Comparison of ENCODE assay signal across 8 mouse cellular contexts in genomic region chr3:89715207-89715966, GRCm38 (mm10). TPM values are rescaled to one million over a fixed set of nuclear protein-coding genes. Genes with fewer than 3 reads are reported as not detected.
DNase-seq lines count a peak whose midpoint lies in the region; ATAC-seq and TF ChIP-seq lines count a peak whose summit lies in the region.

No protein-coding gene starts in this region.

- DNase-seq in urinary bladder, adult 2 months (ENCODE audit: low spot score): peak; percentile 45
- no peak for DNase-seq in urinary bladder, postnatal 10 days (ENCODE audit: low spot score)
- peak; percentile 67 for DNase-seq in cerebellum, adult 8-10 months
- DNase-seq in gastrocnemius, adult 2 months: peak; percentile 39
- DNase-seq in liver, embryonic 11.5 days (ENCODE audit: low spot score): peak; percentile 52
- DNase-seq in ovary, adult 18-20 months (ENCODE audit: low spot score): no peak

- intact Hi-C loops in gastrocnemius, adult 2 months (cut with DNase I): loop anchor here (2.0 kb wide), 2 partner anchors 15 to 57 kb away; partner anchors contain the start of gene Ube2q1

- no peaks in the 10 kb centered on the region for H3K36me3 ChIP-seq in hindbrain, embryonic 16.5 days (ENCODE audit: control insufficient read depth, insufficient read depth, low read length)
- H3K36me3 ChIP-seq in liver, embryonic 11.5 days (ENCODE audit: control insufficient read depth, insufficient read depth, low read length): no peaks in the 10 kb centered on the region
- H3K36me3 ChIP-seq in midbrain, embryonic 16.5 days (ENCODE audit: control insufficient read depth, insufficient read depth, low read length): no peaks in the 10 kb centered on the region

- peaks cover 15% of the 10 kb centered on the region for H3K4me1 ChIP-seq in hindbrain, embryonic 16.5 days (ENCODE audit: control insufficient read depth, insufficient read depth, low read depth, low read length)
- H3K4me1 ChIP-seq in liver, embryonic 11.5 days (replicated peaks; ENCODE audit: control insufficient read depth, insufficient read depth, low read length): no peaks in the 10 kb centered on the region; the same call in 1 of the 2 replicates
- H3K4me1 ChIP-seq in midbrain, embryonic 16.5 days (ENCODE audit: control insufficient read depth, insufficient read depth, low read length): peaks cover 14% of the 10 kb centered on the region

- H3K4me2 ChIP-seq in hindbrain, embryonic 16.5 days (ENCODE audit: low read length): peak overlapping the region; percentile 64
- peak overlapping the region; percentile 80 for H3K4me2 ChIP-seq in liver, embryonic 11.5 days
- peak overlapping the region; percentile 83 for H3K4me2 ChIP-seq in midbrain, embryonic 16.5 days (ENCODE audit: low read length)

- ATAC-seq in hindbrain, embryonic 16.5 days: peak; percentile 84
- ATAC-seq in liver, embryonic 11.5 days (replicated peaks; ENCODE audit: low FRiP score): peak; percentile 56
- ATAC-seq in midbrain, embryonic 16.5 days: peak; percentile 75

- peak overlapping the region; percentile 50 for H3K27ac ChIP-seq in gastrocnemius, adult 2 months
- H3K27ac ChIP-seq in hindbrain, embryonic 16.5 days (ENCODE audit: low read depth, low read length): peak overlapping the region; percentile 84
- H3K27ac ChIP-seq in liver, embryonic 11.5 days (ENCODE audit: low read depth, low read length): no peak overlapping the region
- peak overlapping the region; percentile 92 for H3K27ac ChIP-seq in midbrain, embryonic 16.5 days (ENCODE audit: low read length)

- peak overlapping the region; percentile 91 for H3K4me3 ChIP-seq in gastrocnemius, adult 2 months
- peak overlapping the region; percentile 70 for H3K4me3 ChIP-seq in hindbrain, embryonic 16.5 days (ENCODE audit: low read length)
- peak overlapping the region; percentile 70 for H3K4me3 ChIP-seq in liver, embryonic 11.5 days (ENCODE audit: low read depth, low read length)
- H3K4me3 ChIP-seq in midbrain, embryonic 16.5 days (ENCODE audit: low read depth, low read length): peak overlapping the region; percentile 68

- no peak for TF ChIP-seq CTCF in gastrocnemius, adult 2 months (IDR thresholded peaks at IDR 0.05)

- H3K9ac ChIP-seq in hindbrain, embryonic 16.5 days (ENCODE audit: low read depth, low read length): peak overlapping the region; percentile 82
- H3K9ac ChIP-seq in liver, embryonic 11.5 days (ENCODE audit: low read depth, low read length): peak overlapping the region; percentile 55
- H3K9ac ChIP-seq in midbrain, embryonic 16.5 days (ENCODE audit: low read depth, low read length): peak overlapping the region; percentile 81

- no peaks in the 10 kb centered on the region for H3K9me3 ChIP-seq in hindbrain, embryonic 16.5 days (ENCODE audit: control insufficient read depth, low read length)
- no peaks in the 10 kb centered on the region for H3K9me3 ChIP-seq in liver, embryonic 11.5 days (ENCODE audit: control insufficient read depth, low read length)
- H3K9me3 ChIP-seq in midbrain, embryonic 16.5 days (replicated peaks; ENCODE audit: control insufficient read depth, low read length, poor library complexity, severe bottlenecking): no peaks in the 10 kb centered on the region

- 1% methylated on average over 56 of the region's 59 CpGs for WGBS in hindbrain, embryonic 16.5 days
- WGBS in liver, embryonic 11.5 days: 3% methylated on average over 59 of the region's 59 CpGs
- 2% methylated on average over 58 of the region's 59 CpGs for WGBS in midbrain, embryonic 16.5 days

- 0 out of 2 replicates have a peak, but pooled peaks cover 2% of the 10 kb centered on the region for H3K27me3 ChIP-seq in hindbrain, embryonic 16.5 days (replicated peaks; ENCODE audit: control insufficient read depth, insufficient read depth, low read length)
- no peaks in the 10 kb centered on the region for H3K27me3 ChIP-seq in liver, embryonic 11.5 days (replicated peaks; ENCODE audit: control insufficient read depth, insufficient read depth, low read length)
- no peaks in the 10 kb centered on the region for H3K27me3 ChIP-seq in midbrain, embryonic 16.5 days (ENCODE audit: control insufficient read depth, insufficient read depth, low read depth, low read length)

RNA-seq across cellular contexts. Expression of gene Adar, which starts 0.6 kb away (rescaled TPM):
- 27.4 and 28.8 TPM in 2 replicates for polyA plus RNA-seq in urinary bladder, adult 2 months (2012; rRNA removed)
- total RNA-seq in gastrocnemius, adult 2 months (2021): 1 to 10 TPM; 3.0 to 3.4 TPM
- 25.2 and 32.4 TPM in 2 replicates for polyA plus RNA-seq in hindbrain, embryonic 16.5 days (2015; fragmentation: Nextera tagmentation; extraction: Ambion mirVana)
- polyA plus RNA-seq in liver, embryonic 11.5 days (2014; fragmentation: Nextera tagmentation; extraction: Ambion mirVana): 12.6 and 14.0 TPM in 2 replicates
- 35.0 and 35.7 TPM in 2 replicates for polyA plus RNA-seq in midbrain, embryonic 16.5 days (2015; fragmentation: Nextera tagmentation; extraction: Ambion mirVana)

RNA-seq across cellular contexts. Expression of gene Chrnb2, which starts 49.0 kb away (rescaled TPM):
- 1.1 and 1.3 TPM in 2 replicates for polyA plus RNA-seq in urinary bladder, adult 2 months (2012; rRNA removed)
- total RNA-seq in gastrocnemius, adult 2 months (2021): under 1 TPM; 0.08 to 0.11 TPM
- polyA plus RNA-seq in hindbrain, embryonic 16.5 days (2015; fragmentation: Nextera tagmentation; extraction: Ambion mirVana): 23.5 and 27.7 TPM in 2 replicates
- polyA plus RNA-seq in liver, embryonic 11.5 days (2014; fragmentation: Nextera tagmentation; extraction: Ambion mirVana): 0.34 and 0.36 TPM in 2 replicates
- polyA plus RNA-seq in midbrain, embryonic 16.5 days (2015; fragmentation: Nextera tagmentation; extraction: Ambion mirVana): 31.5 and 33.6 TPM in 2 replicates

RNA-seq across cellular contexts. Expression of gene Ube2q1, which starts 58.0 kb away (rescaled TPM):
- 25.7 and 38.1 TPM in 2 replicates for polyA plus RNA-seq in urinary bladder, adult 2 months (2012; rRNA removed)
- total RNA-seq in gastrocnemius, adult 2 months (2021): 10 to 100 TPM; 14.2 to 15.9 TPM
- polyA plus RNA-seq in hindbrain, embryonic 16.5 days (2015; fragmentation: Nextera tagmentation; extraction: Ambion mirVana): 9.7 and 10.5 TPM in 2 replicates
- polyA plus RNA-seq in liver, embryonic 11.5 days (2014; fragmentation: Nextera tagmentation; extraction: Ambion mirVana): 15.0 and 15.7 TPM in 2 replicates
- polyA plus RNA-seq in midbrain, embryonic 16.5 days (2015; fragmentation: Nextera tagmentation; extraction: Ambion mirVana): 10.7 and 10.9 TPM in 2 replicates

Comparison
In these comparisons a context has a peak if more than half of its experiments do, and no peak if none do; other contexts are left out.
1. DNase-seq: peak in urinary bladder, adult 2 months (single experiment), cerebellum, adult 8-10 months (single experiment), gastrocnemius, adult 2 months (single experiment) and liver, embryonic 11.5 days (single experiment); none in urinary bladder, postnatal 10 days (single experiment) and ovary, adult 18-20 months (single experiment).
2. RNA of gene Chrnb2, which starts 49.0 kb away (polyA plus RNA-seq): 31.5 to 33.6 TPM in midbrain, embryonic 16.5 days and 23.5 to 27.7 TPM in hindbrain, embryonic 16.5 days; 1.1 to 1.3 TPM in urinary bladder, adult 2 months and 0.34 to 0.36 TPM in liver, embryonic 11.5 days; every median in the first group is over 10 times any median in the second.
3. Peak in every context shown above with its lines, with median percentiles within 50 percentile points of each other: H3K4me3 ChIP-seq, ATAC-seq, H3K4me2 ChIP-seq and H3K9ac ChIP-seq.